Mouse (Mus musculus) lung, embryonic 15.5 days (tissue): Measurements from ENCODE around the gene Ccnb2. TPM values are rescaled to one million over a fixed set of nuclear protein-coding genes. Genes with fewer than 3 reads are reported as not detected.

Experiments used
- ATAC-seq: fragments of 200-750 bp; cut with Nextera tagmentation; 2 replicates; pipeline ENCODE4 v1.8.0; 2017; ENCODE audit warnings: moderate number of reproducible peaks, borderline replicate concordance; ENCODE audit not compliant: low FRiP score, low TSS enrichment; ENCODE audit errors: extremely low read depth
- H3K27ac ChIP-seq: fragments of 300-500 bp; sonication (generic); 2 replicates; pipeline ENCODE4 v1.5.1; 2015; ENCODE audit warnings: moderate library complexity, mild to moderate bottlenecking, inconsistent platforms
- H3K27me3 ChIP-seq: fragments of 300-500 bp; sonication (generic); 2 replicates; pipeline ENCODE4 v1.6.1; 2015; ENCODE audit warnings: inconsistent platforms
- H3K36me3 ChIP-seq: fragments of 300-500 bp; sonication (generic); 2 replicates; pipeline ENCODE4 v1.6.1; 2015; ENCODE audit warnings: inconsistent platforms
- H3K4me1 ChIP-seq: fragments of 300-500 bp; sonication (generic); 2 replicates; pipeline ENCODE4 v1.6.1; 2015; ENCODE audit warnings: inconsistent platforms
- H3K4me2 ChIP-seq: fragments of 300-500 bp; sonication (generic); 2 replicates; pipeline ENCODE4 v1.6.1; 2015; ENCODE audit warnings: inconsistent platforms, mild to moderate bottlenecking, moderate library complexity
- H3K4me3 ChIP-seq: fragments of 300-500 bp; sonication (generic); 2 replicates; pipeline ENCODE4 v1.5.1; 2015; ENCODE audit warnings: mild to moderate bottlenecking, inconsistent platforms
- H3K9ac ChIP-seq: fragments of 300-500 bp; sonication (generic); 2 replicates; pipeline ENCODE4 v1.6.1; 2015; ENCODE audit warnings: inconsistent platforms
- H3K9me3 ChIP-seq: fragments of 300-500 bp; sonication (generic); 2 replicates; pipeline ENCODE4 v1.6.1; 2016; ENCODE audit warnings: inconsistent platforms
- WGBS: fragments of 180-500 bp; shearing (Covaris S2); methylation state at CpG from one replicate; pipeline ENCODE4 v1.1.7; 2015; 5-methylcytosine and 5-hydroxymethylcytosine counted together
- polyA plus RNA-seq: library from polyadenylated mRNA; unstranded; fragments of >200 nt; fragmentation: Nextera tagmentation; extraction: Ambion mirVana; gene quantifications from 2 replicates; pipeline ENCODE4 v1.2.1, GENCODE M21; 2015

Ccnb2 gene
- polyA plus RNA-seq, 1 experiment from 2014 or later: 246 TPM

GRCm38 (mm10) chr9:70401937-70402539 is 19.3 kb downstream of the Ccnb2 start:
- Histone ChIP-seq H3K4me3 (no peak overlapping the region), H3K4me1 (no peaks in the 10 kb centered on the region), H3K36me3 (peaks cover 7% of the 10 kb centered on the region; the same call in 1 of the 2 replicates), H3K27ac (no peak overlapping the region), H3K9me3 (no peaks in the 10 kb centered on the region), H3K27me3 (no peaks in the 10 kb centered on the region), H3K4me2 (no peak overlapping the region), H3K9ac (no peak overlapping the region)
- ATAC-seq: no peak
- 88% methylated on average over 8 of the region's 8 CpGs for WGBS

- Histone ChIP-seq H3K9ac (no peak overlapping the region), H3K4me3 (no peak overlapping the region), H3K9me3 (no peaks in the 10 kb centered on the region), H3K4me2 (no peak overlapping the region), H3K36me3 (peaks cover 18% of the 10 kb centered on the region; the same call in 1 of the 2 replicates), H3K4me1 (no peaks in the 10 kb centered on the region), H3K27me3 (no peaks in the 10 kb centered on the region), H3K27ac (no peak overlapping the region)
- 78% methylated on average over 2 of the region's 2 CpGs for WGBS
- ATAC-seq: no peak; the same call in 1 of the 2 replicates
Measured at GRCm38 (mm10) chr9:70396083-70396482, 25.3 kb downstream of the Ccnb2 start.

DNA sequence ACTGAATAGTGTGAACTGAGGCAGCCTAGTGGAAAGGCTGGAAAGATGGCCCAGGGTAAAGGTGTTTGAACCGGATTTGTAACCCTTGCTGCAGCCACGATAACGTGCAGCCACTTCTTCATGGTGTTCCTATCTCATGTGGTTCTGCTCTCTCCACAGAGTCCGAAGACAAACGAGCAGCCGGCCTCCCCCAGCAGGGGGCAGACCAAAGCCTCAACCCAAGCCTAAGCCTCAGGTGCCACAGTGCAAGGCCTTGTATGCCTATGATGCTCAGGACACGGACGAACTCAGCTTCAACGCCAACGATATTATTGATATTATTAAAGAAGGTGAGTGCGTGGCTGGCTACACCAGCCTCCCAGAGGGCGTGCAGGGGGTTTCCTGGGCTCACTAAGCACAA is 25.7 kb downstream of the Ccnb2 start:
- Histone ChIP-seq H3K27me3 (no peaks in the 10 kb centered on the region), H3K4me3 (no peak overlapping the region), H3K9ac (no peak overlapping the region), H3K4me2 (no peak overlapping the region), H3K36me3 (peaks cover 18% of the 10 kb centered on the region; the same call in 1 of the 2 replicates), H3K9me3 (no peaks in the 10 kb centered on the region), H3K4me1 (no peaks in the 10 kb centered on the region), H3K27ac (no peak overlapping the region)
- no peak for ATAC-seq
- 87% methylated on average over 12 of the region's 12 CpGs for WGBS

GRCm38 (mm10) chr9:70392563-70392907 is 28.8 kb downstream of the Ccnb2 start:
- peaks cover 15% of the 10 kb centered on the region; the same call in 1 of the 2 replicates for H3K36me3 ChIP-seq
- no peaks in the 10 kb centered on the region for H3K9me3 ChIP-seq
- no peak overlapping the region for H3K4me2 ChIP-seq
- WGBS: 16% methylated on average over 6 of the region's 6 CpGs
- no peak overlapping the region for H3K4me3 ChIP-seq
- no peaks in the 10 kb centered on the region for H3K27me3 ChIP-seq
- H3K9ac ChIP-seq: no peak overlapping the region
- no peaks in the 10 kb centered on the region for H3K4me1 ChIP-seq
- H3K27ac ChIP-seq: no peak overlapping the region
- ATAC-seq: no peak

- H3K4me2 ChIP-seq: no peak overlapping the region
Measured at GRCm38 (mm10) chr9:70391660-70392562, 29.4 kb downstream of the Ccnb2 start.

GRCm38 (mm10) chr9:70391042-70391441 is 30.3 kb downstream of the Ccnb2 start:
- no peak overlapping the region for H3K9ac ChIP-seq
- H3K36me3 ChIP-seq: peaks cover 9% of the 10 kb centered on the region; the same call in 1 of the 2 replicates
- no peaks in the 10 kb centered on the region for H3K27me3 ChIP-seq
- no peak overlapping the region for H3K4me3 ChIP-seq
- WGBS: 86% methylated on average over 5 of the region's 5 CpGs
- no peaks in the 10 kb centered on the region for H3K4me1 ChIP-seq
- ATAC-seq: no peak
- H3K9me3 ChIP-seq: no peaks in the 10 kb centered on the region
- no peak overlapping the region for H3K27ac ChIP-seq
- H3K4me2 ChIP-seq: no peak overlapping the region

More at GRCm38 (mm10) chr9:70391660-70392562, 29.4 kb downstream of the Ccnb2 start:
- no peak overlapping the region for H3K4me3 ChIP-seq
- H3K4me1 ChIP-seq: no peaks in the 10 kb centered on the region
- H3K27me3 ChIP-seq: no peaks in the 10 kb centered on the region
- no peak overlapping the region for H3K27ac ChIP-seq
- ATAC-seq: no peak
- H3K9ac ChIP-seq: no peak overlapping the region
- WGBS: 66% methylated on average over 12 of the region's 12 CpGs
- H3K9me3 ChIP-seq: no peaks in the 10 kb centered on the region
- peaks cover 15% of the 10 kb centered on the region; the same call in 1 of the 2 replicates for H3K36me3 ChIP-seq

- 78% methylated on average over 3 of the region's 3 CpGs for WGBS
- H3K27ac ChIP-seq: no peak overlapping the region
- no peaks in the 10 kb centered on the region for H3K27me3 ChIP-seq
- ATAC-seq: no peak
- no peaks in the 10 kb centered on the region for H3K4me1 ChIP-seq
- no peaks in the 10 kb centered on the region for H3K9me3 ChIP-seq
- H3K4me2 ChIP-seq: no peak overlapping the region
- peaks cover 12% of the 10 kb centered on the region; the same call in 1 of the 2 replicates for H3K36me3 ChIP-seq
- no peak overlapping the region for H3K9ac ChIP-seq
- no peak overlapping the region for H3K4me3 ChIP-seq
Measured at GRCm38 (mm10) chr9:70389548-70389947, 31.8 kb downstream of the Ccnb2 start.

DNA sequence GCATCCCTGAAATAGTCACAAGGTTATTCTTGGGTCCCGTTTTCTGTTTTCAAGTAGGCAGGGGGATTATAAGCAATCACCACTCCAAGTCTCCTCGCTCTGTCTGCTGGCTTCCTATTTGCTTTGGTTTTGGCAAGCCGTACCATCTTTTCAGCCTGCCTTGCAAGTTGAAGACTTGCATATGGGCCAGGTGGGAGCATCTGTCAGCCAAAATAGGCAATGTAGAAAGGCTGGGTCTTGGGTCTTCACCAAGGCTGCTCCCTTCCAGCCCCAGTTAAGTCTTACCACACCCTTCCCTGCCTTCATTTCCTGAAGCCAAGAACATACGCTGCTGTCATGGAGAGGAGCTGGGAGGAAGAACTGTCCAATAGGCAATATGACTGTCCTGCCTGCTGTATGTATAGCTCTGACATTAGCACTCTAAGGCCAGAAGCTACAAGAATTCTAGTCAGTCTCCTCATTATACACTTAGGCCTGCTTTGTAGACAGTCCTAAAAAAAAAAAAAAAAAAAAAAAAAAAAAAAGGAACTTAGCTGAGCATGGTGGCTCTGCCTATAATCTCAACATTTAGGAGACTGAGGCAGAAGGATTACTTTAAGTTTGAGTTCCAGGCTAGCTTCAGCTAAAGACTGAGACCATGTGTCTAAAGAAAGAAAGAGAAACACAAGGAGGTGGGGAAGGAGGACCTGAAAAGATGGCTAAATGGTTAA is 33.8 kb downstream of the Ccnb2 start:
- 83% methylated on average over 4 of the region's 4 CpGs for WGBS
- H3K27me3 ChIP-seq: no peaks in the 10 kb centered on the region
- no peak overlapping the region for H3K4me2 ChIP-seq
- no peak overlapping the region for H3K27ac ChIP-seq
- no peak for ATAC-seq
- H3K4me3 ChIP-seq: no peak overlapping the region
- H3K9me3 ChIP-seq: no peaks in the 10 kb centered on the region
- no peaks in the 10 kb centered on the region for H3K4me1 ChIP-seq
- peaks cover 21% of the 10 kb centered on the region; the same call in 1 of the 2 replicates for H3K36me3 ChIP-seq
- no peak overlapping the region for H3K9ac ChIP-seq

- peaks cover 30% of the 10 kb centered on the region; the same call in 1 of the 2 replicates for H3K36me3 ChIP-seq
- WGBS: 64% methylated on average over 18 of the region's 18 CpGs
- no peaks in the 10 kb centered on the region for H3K9me3 ChIP-seq
- no peak overlapping the region for H3K27ac ChIP-seq
- H3K9ac ChIP-seq: no peak overlapping the region
- ATAC-seq: no peak
- no peaks in the 10 kb centered on the region for H3K27me3 ChIP-seq
- no peak overlapping the region for H3K4me3 ChIP-seq
- no peak overlapping the region for H3K4me2 ChIP-seq
- no peaks in the 10 kb centered on the region for H3K4me1 ChIP-seq
Measured at GRCm38 (mm10) chr9:70384958-70385728, 36.2 kb downstream of the Ccnb2 start.

GRCm38 (mm10) chr9:70384494-70384893 is 36.9 kb downstream of the Ccnb2 start:
- no peak overlapping the region for H3K4me2 ChIP-seq
- no peaks in the 10 kb centered on the region for H3K9me3 ChIP-seq
- ATAC-seq: no peak
- WGBS: 93% methylated on average over 4 of the region's 4 CpGs
- no peaks in the 10 kb centered on the region for H3K4me1 ChIP-seq
- no peak overlapping the region for H3K27ac ChIP-seq
- H3K27me3 ChIP-seq: no peaks in the 10 kb centered on the region
- no peak overlapping the region for H3K4me3 ChIP-seq
- H3K9ac ChIP-seq: no peak overlapping the region
- peaks cover 30% of the 10 kb centered on the region; the same call in 1 of the 2 replicates for H3K36me3 ChIP-seq

DNA sequence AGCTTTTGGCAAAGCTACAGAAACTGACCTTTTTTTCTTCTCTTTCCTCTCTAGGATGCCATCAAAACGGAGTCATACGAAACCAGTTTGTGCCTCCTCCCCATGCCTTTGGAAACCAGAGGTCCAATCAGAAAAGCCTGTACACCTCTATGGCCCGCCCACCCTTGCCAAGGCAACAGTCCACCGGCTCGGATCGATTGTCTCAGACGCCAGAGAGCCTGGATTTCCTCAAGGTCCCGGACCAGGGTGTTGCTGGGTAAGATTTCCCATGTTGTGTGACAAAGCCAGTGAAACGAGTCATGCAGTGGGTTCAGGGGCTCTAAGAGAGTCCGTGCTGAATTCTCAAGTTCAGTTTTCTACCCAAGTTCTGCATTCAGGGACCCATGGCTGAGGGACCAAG is 37.6 kb downstream of the Ccnb2 start:
- Histone ChIP-seq H3K9ac (no peak overlapping the region), H3K4me1 (no peaks in the 10 kb centered on the region), H3K4me2 (no peak overlapping the region), H3K4me3 (no peak overlapping the region), H3K36me3 (peaks cover 32% of the 10 kb centered on the region; the same call in 1 of the 2 replicates), H3K27me3 (no peaks in the 10 kb centered on the region), H3K27ac (no peak overlapping the region), H3K9me3 (no peaks in the 10 kb centered on the region)
- 72% methylated on average over 10 of the region's 10 CpGs for WGBS
- no peak for ATAC-seq
